ENCODE assay signal across 17 mouse cellular contexts in genomic region chr9:102904952-102905351, GRCm38 (mm10).
"Had no signal": no experiment of that assay in that cellular context is flagged by ENCODE, and none has a peak within 500 bp of the region (broad histone marks: within the 10 kb centered on the region; RNA-seq: fewer than 3 reads in every experiment).

No protein-coding gene starts in this region.

- ATAC-seq: liver, embryonic 12.5 days had no signal

- H3K4me2 ChIP-seq: kidney, embryonic 15.5 days; limb, embryonic 13.5 days; liver, embryonic 12.5 days; liver, embryonic 15.5 days; lung, embryonic 15.5 days; midbrain, embryonic 11.5 days had no signal

- H3K9ac ChIP-seq: kidney, embryonic 15.5 days; limb, embryonic 13.5 days; liver, embryonic 12.5 days; liver, embryonic 15.5 days; lung, embryonic 15.5 days had no signal

- H3K27ac ChIP-seq: kidney, embryonic 15.5 days; limb, embryonic 10.5 days; limb, embryonic 13.5 days; liver, embryonic 12.5 days; liver, embryonic 15.5 days; lung, embryonic 15.5 days had no signal

- DNase-seq: kidney, adult 11 months; kidney, adult 8-10 months; kidney, postnatal 10 days; kidney, postnatal 36 days; liver; lung, adult 18-20 months; lung, postnatal 14 days; lung, postnatal 4 days; midbrain, embryonic 14.5 days; thymus, postnatal 36 days had no signal

- H3K4me3 ChIP-seq: kidney, embryonic 15.5 days; limb, embryonic 10.5 days; limb, embryonic 13.5 days; liver, embryonic 12.5 days; liver, embryonic 15.5 days; lung, embryonic 15.5 days had no signal

- H3K9me3 ChIP-seq: kidney, embryonic 15.5 days; limb, embryonic 10.5 days; limb, embryonic 13.5 days; liver, embryonic 12.5 days; liver, embryonic 15.5 days; lung, embryonic 15.5 days had no signal

- H3K27me3 ChIP-seq: kidney, embryonic 15.5 days; limb, embryonic 13.5 days; liver, embryonic 12.5 days; liver, embryonic 15.5 days; lung, embryonic 15.5 days had no signal

- H3K4me1 ChIP-seq: kidney, embryonic 15.5 days; limb, embryonic 10.5 days; limb, embryonic 13.5 days; lung, embryonic 15.5 days had no signal
